Mouse (Mus musculus): Measurements from ENCODE around the gene Ttn.
"Not testable (repeated sequence)": the region's sequence is repeated elsewhere in the genome, so short reads cannot be mapped to it uniquely, and the experiment has no call there.

Gene Ttn

GRCm38 (mm10) chr2:76982391-76983145 is at the start of gene Ttn:
Gene Ttn (minus strand): TSS chr2:76982547.
- DNase-seq (ENCODE audit: low spot score) = no peak

- no peak for DNase-seq (ENCODE audit: low spot score)
These were observed 38.3 kb upstream of the Ttn start for GRCm38 (mm10) chr2:77020649-77021048.

GRCm38 (mm10) chr2:77017735-77018134 is 35.4 kb upstream of the Ttn start:
- DNase-seq (ENCODE audit: low spot score) = no peak

DNA sequence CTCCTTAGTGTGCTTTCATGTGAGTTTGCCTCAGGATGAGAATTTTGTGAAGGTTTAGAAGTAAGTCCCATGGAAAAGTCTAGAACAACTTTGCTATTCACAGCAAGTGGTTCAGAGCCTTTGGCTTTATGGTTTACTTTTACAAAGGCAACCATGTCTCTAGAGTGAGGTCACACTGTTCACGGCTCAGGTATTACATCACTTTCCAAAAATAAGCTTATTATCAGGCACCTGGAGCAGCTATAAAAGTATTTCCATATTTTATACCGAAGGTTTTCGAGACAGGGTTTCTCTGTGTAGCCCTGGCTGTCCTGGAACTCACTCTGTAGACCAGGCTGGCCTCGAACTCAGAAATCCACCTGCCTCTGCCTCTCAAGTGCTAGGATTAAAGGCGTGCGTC is 31.1 kb upstream of the Ttn start:
- not testable (repeated sequence) for DNase-seq (ENCODE audit: low spot score)

- no peak for DNase-seq (ENCODE audit: low spot score)
These were observed 29.6 kb upstream of the Ttn start for GRCm38 (mm10) chr2:77011981-77012380.

DNA sequence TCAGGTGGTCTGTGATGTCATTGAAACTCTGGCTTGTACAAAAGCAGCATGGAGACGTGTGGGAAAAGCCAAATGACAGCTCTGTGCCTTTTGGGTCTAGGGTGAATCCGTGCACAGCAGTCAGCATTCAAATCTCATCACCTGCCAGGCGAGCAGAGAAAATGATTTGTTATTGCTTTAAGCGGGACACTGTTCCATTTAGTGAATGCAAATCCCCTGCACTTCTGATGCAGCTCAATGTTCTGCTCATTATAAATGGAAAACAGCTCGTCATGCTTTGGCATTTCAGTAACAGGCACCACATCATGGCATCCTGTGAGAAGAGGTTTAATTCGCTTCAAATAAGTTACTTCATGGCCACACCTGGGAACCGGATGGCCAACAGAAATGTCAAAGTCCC is 24.7 kb upstream of the Ttn start:
- no peak for DNase-seq (ENCODE audit: low spot score)

DNA sequence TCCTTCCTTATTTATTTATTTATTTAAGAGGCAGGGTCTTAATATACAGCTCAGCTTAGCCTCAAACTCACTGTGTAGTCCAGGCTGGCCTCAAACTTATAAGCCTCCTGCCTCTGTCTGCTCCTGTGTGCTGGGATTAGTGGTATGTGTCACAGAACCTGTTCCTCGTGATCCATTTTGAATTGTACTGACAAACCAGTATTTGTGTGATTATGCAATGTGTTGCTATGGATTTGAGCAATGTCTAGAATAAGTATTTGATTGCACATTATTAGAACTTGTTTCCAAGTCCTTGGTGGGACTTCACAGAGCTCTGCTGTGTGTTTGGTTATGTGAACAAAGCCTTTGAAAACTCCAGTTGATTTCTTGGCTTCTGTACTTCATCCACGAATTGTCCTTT is 20.8 kb upstream of the Ttn start:
- no peak for DNase-seq (ENCODE audit: low spot score)

DNA sequence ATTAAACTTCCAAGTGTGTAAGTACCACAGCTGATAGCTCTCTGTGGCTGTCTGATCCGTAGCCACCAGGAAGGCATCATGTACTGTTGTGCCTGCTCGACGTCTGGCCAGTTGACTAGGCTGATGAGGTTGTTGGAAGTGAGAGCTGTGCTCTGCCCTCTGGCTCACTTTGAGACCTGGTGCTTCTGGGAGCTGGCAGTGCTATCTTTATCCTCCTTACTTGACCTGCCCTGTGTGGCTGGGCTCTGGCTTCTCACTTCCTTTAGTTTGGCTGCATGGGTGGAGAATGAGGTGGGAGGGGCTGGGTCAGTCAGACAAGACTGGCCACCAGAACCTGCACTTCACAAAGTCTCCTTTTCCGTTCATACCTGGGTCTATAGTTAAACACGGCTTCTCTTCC is 16.0 kb upstream of the Ttn start:
- DNase-seq (ENCODE audit: low spot score) = no peak

DNA sequence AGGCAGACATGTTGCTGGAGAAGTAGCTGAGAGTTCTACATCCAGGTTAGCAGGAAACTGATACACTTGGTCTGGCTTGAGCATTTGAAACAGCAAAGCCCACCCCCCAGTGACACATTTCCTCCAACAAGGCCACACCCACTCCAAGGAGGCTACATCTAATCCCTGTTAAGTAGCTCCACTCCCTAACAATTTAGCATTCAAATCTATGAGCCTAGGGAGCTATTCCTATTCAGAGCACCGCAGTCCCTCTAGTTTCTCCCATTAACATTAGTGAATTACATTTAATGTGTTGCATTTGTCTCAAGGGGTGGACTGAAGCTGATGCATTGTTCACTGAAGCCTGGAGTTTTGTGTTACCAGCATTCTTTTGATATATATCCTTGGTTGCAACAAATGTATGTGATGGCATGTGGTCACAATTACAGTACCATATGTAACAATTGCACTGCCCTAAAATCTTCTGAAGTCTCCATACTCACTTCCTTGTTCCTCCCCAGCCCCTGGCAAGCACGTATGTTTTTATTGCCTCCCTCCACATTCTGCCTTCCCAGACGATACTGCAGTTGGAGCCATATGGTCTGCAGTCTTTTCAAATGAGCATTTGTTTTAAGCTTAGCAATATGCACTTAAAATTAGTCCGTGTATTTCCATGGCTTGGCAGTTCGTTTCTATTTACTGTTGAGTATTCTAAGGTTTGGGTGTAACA is 10.3 kb upstream of the Ttn start:
- DNase-seq (ENCODE audit: low spot score) = no peak

- no peak for DNase-seq (ENCODE audit: low spot score)
These were observed 5.0 kb upstream of the Ttn start for GRCm38 (mm10) chr2:76987317-76987716.

GRCm38 (mm10) chr2:76984384-76984783 is 2.0 kb upstream of the Ttn start:
- DNase-seq (ENCODE audit: low spot score) = no peak

DNA sequence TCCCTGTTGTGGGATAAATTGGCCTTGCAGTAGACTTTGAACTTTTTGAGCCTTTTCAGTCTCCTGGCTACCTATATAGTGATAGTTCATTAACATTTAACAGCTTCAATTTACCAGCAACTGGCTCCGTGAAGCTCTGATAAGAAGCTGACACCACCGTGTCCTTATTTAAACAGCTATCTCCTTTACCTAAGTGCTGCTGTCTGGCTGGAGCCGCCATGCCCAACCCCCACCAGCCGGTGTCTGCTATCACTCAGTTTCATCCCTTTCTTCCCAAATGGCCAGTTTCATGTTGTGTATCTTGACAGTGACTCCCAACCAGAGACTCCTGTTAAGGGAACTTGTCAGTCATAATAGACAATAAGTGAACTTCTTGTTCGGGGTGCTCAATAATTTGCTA is 1.3 kb upstream of the Ttn start:
- peak; percentile 22 for DNase-seq (ENCODE audit: low spot score)

- DNase-seq (ENCODE audit: low spot score) = no peak
These were observed 630 bp downstream of the Ttn start for GRCm38 (mm10) chr2:76981717-76982116.

GRCm38 (mm10) chr2:76980146-76980545 is 2.2 kb downstream of the Ttn start:
- peak; percentile 28 for DNase-seq (ENCODE audit: low spot score)

GRCm38 (mm10) chr2:76977650-76978049 is 4.7 kb downstream of the Ttn start:
- DNase-seq (ENCODE audit: low spot score) = no peak

GRCm38 (mm10) chr2:76972051-76972450 is 10.3 kb downstream of the Ttn start:
- no peak for DNase-seq (ENCODE audit: low spot score)

DNA sequence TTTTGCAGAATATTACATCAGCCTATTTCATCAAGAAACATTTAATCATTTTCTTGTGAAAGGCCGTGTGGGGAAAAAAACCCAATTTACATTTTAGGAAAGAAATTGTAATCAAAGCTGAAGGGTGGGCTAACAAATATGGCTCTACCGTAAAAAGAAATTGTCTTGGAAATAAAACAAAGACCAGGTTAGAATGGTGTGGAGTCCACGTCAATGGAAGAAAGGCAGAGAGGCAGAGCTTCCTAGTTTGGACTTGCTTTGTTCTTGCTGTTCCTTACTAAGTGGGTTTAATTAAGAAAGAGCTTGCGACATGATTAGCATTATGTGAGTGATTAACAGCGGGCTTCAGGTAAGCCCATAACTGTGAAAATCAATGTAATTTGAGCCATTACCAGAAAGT is 11.3 kb downstream of the Ttn start:
- DNase-seq (ENCODE audit: low spot score) = no peak

GRCm38 (mm10) chr2:76970669-76971068 is 11.7 kb downstream of the Ttn start:
- DNase-seq (ENCODE audit: low spot score) = no peak

DNA sequence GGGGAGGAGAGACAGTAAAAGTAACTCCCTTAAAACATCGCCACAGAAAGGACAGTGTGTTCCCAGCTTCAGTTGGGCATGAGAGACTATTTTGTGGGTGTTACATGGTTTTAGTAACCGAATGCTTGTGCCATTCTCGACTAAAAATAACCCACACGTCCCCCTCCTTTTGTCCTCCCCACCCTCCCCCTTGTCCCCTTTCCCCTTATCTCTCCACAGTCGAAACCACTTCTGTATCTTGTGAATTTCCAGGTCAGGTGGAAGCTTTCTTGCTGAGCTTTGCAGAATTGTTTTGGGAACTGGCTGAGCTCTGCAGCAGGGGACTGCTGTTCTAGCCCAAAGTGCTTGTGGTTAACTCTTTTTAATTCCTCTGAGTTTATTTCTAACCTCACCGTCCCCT is 12.1 kb downstream of the Ttn start:
- no peak for DNase-seq (ENCODE audit: low spot score)

DNA sequence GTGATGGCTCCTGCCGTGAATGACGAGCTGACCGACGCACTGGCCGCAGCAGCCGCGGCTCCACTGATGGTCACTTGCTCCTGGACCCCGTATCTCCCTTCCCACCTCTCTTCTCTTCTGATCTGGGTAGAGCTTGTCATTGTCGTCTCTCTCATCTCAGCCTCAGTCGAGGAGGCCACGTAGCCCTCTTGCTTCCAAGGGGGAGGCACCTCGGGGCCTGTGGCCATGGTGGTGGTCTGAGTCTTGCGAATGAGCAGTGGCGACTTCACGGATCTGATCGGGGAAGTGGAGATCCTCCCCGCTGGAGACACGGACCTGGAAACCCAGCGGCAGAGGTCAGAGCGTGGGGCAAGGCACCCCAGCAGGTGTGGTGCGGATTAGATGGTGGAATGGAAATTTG is 12.7 kb downstream of the Ttn start:
- DNase-seq (ENCODE audit: low spot score) = no peak

- DNase-seq (ENCODE audit: low spot score) = peak; percentile 46
These were observed 13.4 kb downstream of the Ttn start for GRCm38 (mm10) chr2:76968919-76969318.

GRCm38 (mm10) chr2:76966582-76966981 is 15.8 kb downstream of the Ttn start:
- no peak for DNase-seq (ENCODE audit: low spot score)

DNA sequence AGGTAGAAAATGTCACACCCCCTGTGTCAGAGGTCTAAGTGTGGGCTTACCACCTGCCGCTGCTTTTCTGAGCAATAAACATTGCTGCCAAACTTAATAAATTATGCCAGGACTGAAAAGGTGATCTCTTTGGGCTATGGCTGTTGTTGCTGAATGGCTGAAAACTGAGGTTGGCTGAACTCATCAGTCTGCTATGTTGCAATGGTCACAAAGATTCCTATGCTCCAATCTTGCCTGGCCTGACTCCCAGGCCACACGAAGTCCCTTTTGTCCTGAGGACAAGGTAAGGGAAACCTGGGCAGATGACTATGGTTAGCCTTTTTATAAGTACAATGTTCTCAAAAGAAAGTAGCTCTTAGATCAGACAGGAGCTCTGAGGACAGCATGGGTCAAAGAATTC is 16.3 kb downstream of the Ttn start:
- no peak for DNase-seq (ENCODE audit: low spot score)

GRCm38 (mm10) chr2:76965542-76965941 is 16.8 kb downstream of the Ttn start:
- DNase-seq (ENCODE audit: low spot score) = no peak
